ENCODE assay signal across 10 mouse cellular contexts in the genomic region with DNA sequence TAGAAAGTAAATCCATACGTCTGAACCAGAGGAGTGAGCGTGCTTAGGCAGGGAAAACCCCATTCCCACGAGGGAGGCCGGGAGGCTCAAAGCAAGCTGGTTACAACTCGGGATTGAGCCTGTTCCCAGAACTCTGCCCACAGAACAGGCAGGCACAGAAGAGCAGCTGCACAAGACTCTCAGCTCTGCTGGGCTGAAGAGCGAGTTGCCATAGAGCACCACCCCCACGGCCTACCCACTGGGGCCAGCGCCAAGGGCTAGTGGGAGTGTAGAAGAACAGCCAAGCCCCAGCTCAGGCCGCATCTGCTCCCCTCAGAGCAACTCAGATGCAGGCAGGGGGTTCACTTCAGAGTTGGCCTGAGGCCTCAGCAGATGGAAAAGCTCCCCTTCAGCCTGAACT. TPM values are rescaled to one million over a fixed set of nuclear protein-coding genes. Genes with fewer than 3 reads are reported as not detected.
DNase-seq lines count a peak whose midpoint lies in the region; ATAC-seq lines count a peak whose summit lies in the region.
"Had no signal": no experiment of that assay in that cellular context is flagged by ENCODE, and none has a peak within 500 bp of the region (broad histone marks: within the 10 kb centered on the region; RNA-seq: fewer than 3 reads in every experiment).

No protein-coding gene starts in this region.

- H3K27me3 ChIP-seq in hindbrain, embryonic 13.5 days = no peaks in the 10 kb centered on the region
- no peaks in the 10 kb centered on the region for H3K27me3 ChIP-seq in hindbrain, embryonic 12.5 days
- H3K27me3 ChIP-seq in embryonic facial prominence, embryonic 15.5 days = no peaks in the 10 kb centered on the region
- no peaks in the 10 kb centered on the region for H3K27me3 ChIP-seq in kidney, embryonic 15.5 days
- H3K27me3 ChIP-seq: limb, embryonic 13.5 days had no signal

- no peak overlapping the region for H3K9ac ChIP-seq in hindbrain, embryonic 13.5 days
- no peak overlapping the region for H3K9ac ChIP-seq in hindbrain, embryonic 12.5 days
- H3K9ac ChIP-seq in embryonic facial prominence, embryonic 15.5 days = no peak overlapping the region
- no peak overlapping the region for H3K9ac ChIP-seq in kidney, embryonic 15.5 days
- H3K9ac ChIP-seq: limb, embryonic 13.5 days had no signal

- DNase-seq in layer of hippocampus, postnatal 25 days (ENCODE audit: extremely low spot score in 1 of 2, low spot score in 1 of 2) = peak; percentile 65 to 71
- peak; percentile 88 for DNase-seq in right cerebral cortex, postnatal 25 days
- no peak for DNase-seq in thymus, postnatal 0 days (ENCODE audit: low spot score)
- DNase-seq in kidney, adult 18-20 months = no peak
- DNase-seq: heart, adult 2 months had no signal

- no peak overlapping the region for H3K4me2 ChIP-seq in hindbrain, embryonic 13.5 days
- H3K4me2 ChIP-seq in hindbrain, embryonic 12.5 days (replicated peaks) = no peak overlapping the region
- no peak overlapping the region for H3K4me2 ChIP-seq in embryonic facial prominence, embryonic 15.5 days (replicated peaks)
- H3K4me2 ChIP-seq in kidney, embryonic 15.5 days = no peak overlapping the region
- H3K4me2 ChIP-seq: limb, embryonic 13.5 days had no signal

- no peaks in the 10 kb centered on the region for H3K9me3 ChIP-seq in hindbrain, embryonic 13.5 days
- H3K9me3 ChIP-seq in hindbrain, embryonic 12.5 days (replicated peaks) = no peaks in the 10 kb centered on the region
- no peaks in the 10 kb centered on the region for H3K9me3 ChIP-seq in embryonic facial prominence, embryonic 15.5 days (replicated peaks)
- H3K9me3 ChIP-seq in kidney, embryonic 15.5 days (replicated peaks) = 0 out of 2 replicates have a peak, but pooled peaks cover 2% of the 10 kb centered on the region

- 80% methylated on average over 9 of the region's 9 CpGs for WGBS in hindbrain, embryonic 13.5 days
- WGBS in hindbrain, embryonic 12.5 days = 85% methylated on average over 9 of the region's 9 CpGs
- WGBS in embryonic facial prominence, embryonic 15.5 days = 68% methylated on average over 9 of the region's 9 CpGs
- 85% methylated on average over 9 of the region's 9 CpGs for WGBS in kidney, embryonic 15.5 days

- peaks cover 29% of the 10 kb centered on the region for H3K4me1 ChIP-seq in hindbrain, embryonic 13.5 days (replicated peaks)
- peaks cover 11% of the 10 kb centered on the region for H3K4me1 ChIP-seq in hindbrain, embryonic 12.5 days
- H3K4me1 ChIP-seq in embryonic facial prominence, embryonic 15.5 days = peaks cover 22% of the 10 kb centered on the region
- H3K4me1 ChIP-seq in kidney, embryonic 15.5 days = peaks cover 6% of the 10 kb centered on the region; the same call in 1 of the 2 replicates

- no peak overlapping the region for H3K4me3 ChIP-seq in hindbrain, embryonic 13.5 days
- no peak overlapping the region for H3K4me3 ChIP-seq in hindbrain, embryonic 12.5 days
- H3K4me3 ChIP-seq in embryonic facial prominence, embryonic 15.5 days (replicated peaks) = no peak overlapping the region
- H3K4me3 ChIP-seq in kidney, embryonic 15.5 days (replicated peaks) = no peak overlapping the region
- H3K4me3 ChIP-seq: heart, adult 2 months; limb, embryonic 13.5 days had no signal

- no peak for ATAC-seq in hindbrain, embryonic 13.5 days (ENCODE audit: low FRiP score)
- no peak for ATAC-seq in hindbrain, embryonic 12.5 days (ENCODE audit: low FRiP score)
- peak; percentile 68; the same call in 1 of the 2 replicates for ATAC-seq in embryonic facial prominence, embryonic 15.5 days (ENCODE audit: insufficient number of reproducible peaks, low FRiP score, low TSS enrichment, low read depth)
- no peak for ATAC-seq in kidney, embryonic 15.5 days (replicated peaks; ENCODE audit: low FRiP score)

- peaks cover 3% of the 10 kb centered on the region; the same call in 1 of the 2 replicates for H3K36me3 ChIP-seq in hindbrain, embryonic 13.5 days
- no peaks in the 10 kb centered on the region for H3K36me3 ChIP-seq in hindbrain, embryonic 12.5 days
- no peaks in the 10 kb centered on the region for H3K36me3 ChIP-seq in embryonic facial prominence, embryonic 15.5 days
- H3K36me3 ChIP-seq in kidney, embryonic 15.5 days = no peaks in the 10 kb centered on the region
- H3K36me3 ChIP-seq: limb, embryonic 13.5 days had no signal

- peak overlapping the region; percentile 13 for H3K27ac ChIP-seq in hindbrain, embryonic 13.5 days
- no peak overlapping the region for H3K27ac ChIP-seq in hindbrain, embryonic 12.5 days
- H3K27ac ChIP-seq in embryonic facial prominence, embryonic 15.5 days (replicated peaks) = no peak overlapping the region; the same call in 1 of the 2 replicates
- H3K27ac ChIP-seq in kidney, embryonic 15.5 days = no peak overlapping the region
- H3K27ac ChIP-seq: heart, adult 2 months; limb, embryonic 13.5 days had no signal

RNA-seq across cellular contexts. Expression of a gene that starts 49.7 kb away (rescaled TPM):
- 0.14 and 0.19 TPM in 2 replicates for polyA plus RNA-seq in hindbrain, embryonic 13.5 days (2015; fragmentation: Nextera tagmentation; extraction: Ambion mirVana)
- polyA plus RNA-seq in hindbrain, embryonic 12.5 days (2016; fragmentation: Nextera tagmentation; extraction: Ambion mirVana) = 0.18 and 0.30 TPM in 2 replicates
- polyA plus RNA-seq in embryonic facial prominence, embryonic 15.5 days (2015; fragmentation: Nextera tagmentation; extraction: Ambion mirVana) = 0.11 and 0.23 TPM in 2 replicates
- total RNA-seq in layer of hippocampus, postnatal 25 days (2021) = under 1 TPM in 1 of 2 experiments, not detected in 1; 0.19 TPM
- polyA plus RNA-seq in thymus, postnatal 0 days (2015; fragmentation: Nextera tagmentation; extraction: Ambion mirVana) = 0.72 and 0.75 TPM in 2 replicates
- 0.33 and 0.34 TPM in 2 replicates for polyA plus RNA-seq in kidney, embryonic 15.5 days (2015; fragmentation: Nextera tagmentation; extraction: Ambion mirVana)
- total RNA-seq: heart, adult 2 months had no signal

Comparison
In these comparisons a context has a peak if more than half of its experiments do, and no peak if none do; other contexts are left out.
1. DNase-seq: peak in layer of hippocampus, postnatal 25 days (2 of 2) and right cerebral cortex, postnatal 25 days (single experiment); none in thymus, postnatal 0 days (single experiment) and kidney, adult 18-20 months (single experiment).